12 mouse cellular contexts compared by ENCODE assay signal in the genomic region with DNA sequence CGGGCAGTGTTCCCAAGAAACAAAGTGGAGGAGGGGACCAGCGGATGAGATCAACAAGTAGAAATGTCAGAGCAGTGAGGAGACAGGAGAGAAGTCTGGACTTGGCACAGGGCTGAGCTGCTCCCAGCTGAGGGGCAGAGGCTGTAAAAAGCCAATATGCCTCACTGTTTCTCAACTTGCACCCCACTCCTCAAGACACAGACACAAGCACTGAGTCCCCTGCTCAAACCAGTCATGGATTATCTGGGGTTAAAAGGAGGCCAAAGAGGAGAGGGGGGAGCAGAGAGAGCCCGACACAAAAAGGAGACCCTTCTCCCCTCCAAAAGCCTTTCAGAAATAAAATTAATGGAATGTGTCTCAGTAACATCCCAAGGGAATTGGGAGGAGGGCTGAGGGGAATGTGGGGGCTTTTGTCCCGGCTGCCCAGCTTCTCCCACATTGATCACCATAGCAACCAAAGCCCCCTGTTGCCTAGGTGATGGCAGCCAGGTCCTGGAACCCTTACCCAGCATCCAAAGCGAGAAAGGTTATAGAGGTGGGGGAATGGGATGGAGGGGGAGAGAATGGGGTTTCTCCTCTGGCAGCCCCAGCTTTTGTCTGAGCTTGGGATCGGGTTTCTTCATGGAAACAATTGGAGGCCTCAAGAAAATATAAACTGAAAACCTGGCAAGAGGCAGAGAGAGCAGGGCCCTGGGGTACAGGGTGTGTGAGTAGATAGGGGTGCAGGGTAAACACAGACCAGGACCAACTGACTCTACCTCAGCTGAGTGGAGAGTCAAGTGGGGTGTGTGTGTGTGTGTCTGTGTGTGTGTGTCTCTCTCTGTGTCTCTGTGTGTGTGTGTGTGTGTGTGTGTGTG. TPM values are rescaled to one million over a fixed set of nuclear protein-coding genes. Genes with fewer than 3 reads are reported as not detected.
DNase-seq lines count a peak whose midpoint lies in the region; ATAC-seq and TF ChIP-seq lines count a peak whose summit lies in the region.
"Had no signal": no experiment of that assay in that cellular context is flagged by ENCODE, and none has a peak within 500 bp of the region (broad histone marks: within the 10 kb centered on the region; RNA-seq: fewer than 3 reads in every experiment).

No protein-coding gene starts in this region.

- peak overlapping the region; percentile 25; the same call in 1 of the 2 replicates for H3K4me3 ChIP-seq in testis, adult 2 months (ENCODE audit: control insufficient read depth, low read depth, low read length)
- H3K4me3 ChIP-seq in forebrain, embryonic 16.5 days (replicated peaks; ENCODE audit: low read length), result no peak overlapping the region
- peak overlapping the region; percentile 7; the same call in 1 of the 2 replicates for H3K4me3 ChIP-seq in midbrain, embryonic 11.5 days (ENCODE audit: low read depth, low read length)
- no peak overlapping the region for H3K4me3 ChIP-seq in stomach, postnatal 0 days (ENCODE audit: low read depth, low read length)
- H3K4me3 ChIP-seq: liver, embryonic 13.5 days had no signal

- H3K27ac ChIP-seq in testis, adult 2 months (ENCODE audit: control insufficient read depth, insufficient read depth, low read depth, low read length), result no peak overlapping the region
- H3K27ac ChIP-seq in forebrain, embryonic 16.5 days (ENCODE audit: low read length), result peak overlapping the region; percentile 61
- H3K27ac ChIP-seq in midbrain, embryonic 11.5 days (ENCODE audit: low read depth, low read length), result peak overlapping the region; percentile 86
- 0 out of 2 replicates have a peak overlapping the region, but pooled peaks have one; percentile 56 for H3K27ac ChIP-seq in stomach, postnatal 0 days (replicated peaks)
- H3K27ac ChIP-seq: liver, embryonic 13.5 days had no signal

- 3% methylated on average over 6 of the region's 6 CpGs for WGBS in forebrain, embryonic 16.5 days
- WGBS in midbrain, embryonic 11.5 days, result 12% methylated on average over 6 of the region's 6 CpGs
- 41% methylated on average over 6 of the region's 6 CpGs for WGBS in stomach, postnatal 0 days

- no peak for TF ChIP-seq POLR2A in testis, adult 2 months (IDR thresholded peaks at IDR 0.05; ENCODE audit: control insufficient read depth, low read depth, low read length)

- no peak for TF ChIP-seq EP300 in stomach, postnatal 0 days (optimal IDR thresholded peaks at IDR 0.05)

- H3K4me1 ChIP-seq in testis, adult 2 months (ENCODE audit: control insufficient read depth, insufficient read depth, low read length), result peaks cover 17% of the 10 kb centered on the region
- peaks cover 91% of the 10 kb centered on the region for H3K4me1 ChIP-seq in forebrain, embryonic 16.5 days (replicated peaks; ENCODE audit: control insufficient read depth, insufficient read depth, low read length)
- H3K4me1 ChIP-seq in midbrain, embryonic 11.5 days (ENCODE audit: control insufficient read depth, insufficient read depth, low read length), result peaks cover 78% of the 10 kb centered on the region
- H3K4me1 ChIP-seq in stomach, postnatal 0 days (replicated peaks; ENCODE audit: control insufficient read depth, insufficient read depth), result peaks cover 2% of the 10 kb centered on the region; the same call in 1 of the 2 replicates

- peak overlapping the region; percentile 24 for H3K4me2 ChIP-seq in forebrain, embryonic 16.5 days (ENCODE audit: low read length)
- H3K4me2 ChIP-seq in midbrain, embryonic 11.5 days, result peak overlapping the region; percentile 41
- H3K4me2 ChIP-seq in stomach, postnatal 0 days (replicated peaks; ENCODE audit: low read depth), result no peak overlapping the region
- H3K4me2 ChIP-seq: liver, embryonic 13.5 days had no signal

- no peaks in the 10 kb centered on the region for H3K27me3 ChIP-seq in testis, adult 2 months (ENCODE audit: control insufficient read depth, insufficient read depth, low read length)
- no peaks in the 10 kb centered on the region for H3K27me3 ChIP-seq in forebrain, embryonic 16.5 days (replicated peaks; ENCODE audit: control insufficient read depth, insufficient read depth, low read length)
- H3K27me3 ChIP-seq in midbrain, embryonic 11.5 days (ENCODE audit: control insufficient read depth, insufficient read depth, low read length), result no peaks in the 10 kb centered on the region
- no peaks in the 10 kb centered on the region for H3K27me3 ChIP-seq in stomach, postnatal 0 days (ENCODE audit: control insufficient read depth, insufficient read depth, low read length)
- H3K27me3 ChIP-seq: liver, embryonic 13.5 days had no signal

- ATAC-seq in forebrain, embryonic 16.5 days, result peak; percentile 68
- peak; percentile 90 for ATAC-seq in midbrain, embryonic 11.5 days (ENCODE audit: low FRiP score)
- no peak for ATAC-seq in stomach, postnatal 0 days (ENCODE audit: low FRiP score, low TSS enrichment)
- ATAC-seq in CD4-positive, CD25-positive, alpha-beta regulatory T cell, adult 4 months, result no peak

- TF ChIP-seq CTCF in testis, adult 2 months (IDR thresholded peaks at IDR 0.05; ENCODE audit: control insufficient read depth, insufficient read depth, insufficient replicate concordance, low read depth, low read length), result no peak
- no peak for TF ChIP-seq CTCF in stomach, postnatal 0 days (IDR thresholded peaks at IDR 0.05; ENCODE audit: low read depth)

- H3K9ac ChIP-seq in forebrain, embryonic 16.5 days (replicated peaks; ENCODE audit: low read depth, low read length), result peak overlapping the region; percentile 24
- peak overlapping the region; percentile 65 for H3K9ac ChIP-seq in midbrain, embryonic 11.5 days (ENCODE audit: low read length)
- no peak overlapping the region for H3K9ac ChIP-seq in stomach, postnatal 0 days (ENCODE audit: low read length)
- H3K9ac ChIP-seq: liver, embryonic 13.5 days had no signal

- no peaks in the 10 kb centered on the region for H3K9me3 ChIP-seq in forebrain, embryonic 16.5 days (ENCODE audit: control insufficient read depth, low read length)
- no peaks in the 10 kb centered on the region for H3K9me3 ChIP-seq in midbrain, embryonic 11.5 days (ENCODE audit: control insufficient read depth, low read length)
- no peaks in the 10 kb centered on the region for H3K9me3 ChIP-seq in stomach, postnatal 0 days (ENCODE audit: control insufficient read depth, low read length)
- H3K9me3 ChIP-seq: liver, embryonic 13.5 days had no signal

- H3K36me3 ChIP-seq in testis, adult 2 months (ENCODE audit: control insufficient read depth, insufficient read depth, low read length), result no peaks in the 10 kb centered on the region
- peaks cover 4% of the 10 kb centered on the region; the same call in 1 of the 2 replicates for H3K36me3 ChIP-seq in forebrain, embryonic 16.5 days (ENCODE audit: control insufficient read depth, insufficient read depth)
- H3K36me3 ChIP-seq in midbrain, embryonic 11.5 days (ENCODE audit: control insufficient read depth, insufficient read depth, low read length), result peaks cover 8% of the 10 kb centered on the region; the same call in 1 of the 2 replicates
- no peaks in the 10 kb centered on the region for H3K36me3 ChIP-seq in stomach, postnatal 0 days (ENCODE audit: control insufficient read depth, insufficient read depth, low read length)
- H3K36me3 ChIP-seq: liver, embryonic 13.5 days had no signal

- no peak for DNase-seq in testis, postnatal 10 days (ENCODE audit: low spot score)
- DNase-seq in midbrain, embryonic 11.5 days (ENCODE audit: low spot score, missing footprints), result peak; percentile 99
- no peak for DNase-seq in stomach, postnatal 0 days (ENCODE audit: low spot score)
- DNase-seq in left cerebral cortex, adult 8-10 months (ENCODE audit: low spot score in 2 of 2), result no peak
- DNase-seq in spleen, postnatal 10 days (ENCODE audit: low spot score in 2 of 2), result no peak
- DNase-seq: liver, embryonic 13.5 days had no signal

RNA-seq across cellular contexts. Expression of a gene that starts 11.4 kb away (rescaled TPM):
- polyA plus RNA-seq in testis, adult 2 months (2012; rRNA removed), result 2.6 and 4.6 TPM in 2 replicates
- polyA plus RNA-seq in forebrain, embryonic 16.5 days (2015; fragmentation: Nextera tagmentation; extraction: Ambion mirVana), result 40.5 and 42.7 TPM in 2 replicates
- polyA plus RNA-seq in midbrain, embryonic 11.5 days (2014; fragmentation: Nextera tagmentation; extraction: Ambion mirVana), result 49.3 and 52.9 TPM in 2 replicates
- 5.2 and 5.4 TPM in 2 replicates for polyA plus RNA-seq in stomach, postnatal 0 days (2015; fragmentation: Nextera tagmentation; extraction: Ambion mirVana)
- 10 to 100 TPM; 12.9 to 17.1 (median 15.9) TPM for total RNA-seq in left cerebral cortex, adult 8-10 months (2022)
- polyA plus RNA-seq in CD4-positive, CD25-positive, alpha-beta regulatory T cell, adult 4 months (2017; shearing (Covaris generic)), result 1 to 10 TPM in 1 of 2 experiments, under 1 TPM in 1; 0.67 to 1.2 TPM

RNA-seq across cellular contexts. Expression of a gene that starts 40.5 kb away (rescaled TPM):
- 0.24 and 0.33 TPM in 2 replicates for polyA plus RNA-seq in testis, adult 2 months (2012; rRNA removed)
- 2.0 TPM in 2 replicates for polyA plus RNA-seq in forebrain, embryonic 16.5 days (2015; fragmentation: Nextera tagmentation; extraction: Ambion mirVana)
- polyA plus RNA-seq in midbrain, embryonic 11.5 days (2014; fragmentation: Nextera tagmentation; extraction: Ambion mirVana), result 10.7 and 11.0 TPM in 2 replicates
- not detected in 2 replicates for polyA plus RNA-seq in stomach, postnatal 0 days (2015; fragmentation: Nextera tagmentation; extraction: Ambion mirVana)
- total RNA-seq in left cerebral cortex, adult 8-10 months (2022), result under 1 TPM; 0.14 to 0.70 (median 0.24) TPM
- not detected for polyA plus RNA-seq in CD4-positive, CD25-positive, alpha-beta regulatory T cell, adult 4 months (2017; shearing (Covaris generic))
- total RNA-seq: MEL had no signal
- polyA plus RNA-seq: intestine, embryonic 14.5 days; liver, embryonic 13.5 days; thymus, postnatal 0 days had no signal

Comparison
In these comparisons a context has a peak if more than half of its experiments do, and no peak if none do; other contexts are left out.
1. H3K4me3 ChIP-seq: peak in testis, adult 2 months (single experiment) and midbrain, embryonic 11.5 days (single experiment); none in forebrain, embryonic 16.5 days (single experiment) and stomach, postnatal 0 days (single experiment).
2. ATAC-seq: peak in forebrain, embryonic 16.5 days (single experiment) and midbrain, embryonic 11.5 days (single experiment); none in stomach, postnatal 0 days (single experiment) and CD4-positive, CD25-positive, alpha-beta regulatory T cell, adult 4 months (single experiment).